Mouse (Mus musculus): ENCODE data around the gene Cbx4. TPM values are rescaled to one million over a fixed set of nuclear protein-coding genes. Genes with fewer than 3 reads are reported as not detected.

Gene Cbx4
- polyA plus RNA-seq, 1 experiment from 2014 or later: 6.5 TPM

DNA sequence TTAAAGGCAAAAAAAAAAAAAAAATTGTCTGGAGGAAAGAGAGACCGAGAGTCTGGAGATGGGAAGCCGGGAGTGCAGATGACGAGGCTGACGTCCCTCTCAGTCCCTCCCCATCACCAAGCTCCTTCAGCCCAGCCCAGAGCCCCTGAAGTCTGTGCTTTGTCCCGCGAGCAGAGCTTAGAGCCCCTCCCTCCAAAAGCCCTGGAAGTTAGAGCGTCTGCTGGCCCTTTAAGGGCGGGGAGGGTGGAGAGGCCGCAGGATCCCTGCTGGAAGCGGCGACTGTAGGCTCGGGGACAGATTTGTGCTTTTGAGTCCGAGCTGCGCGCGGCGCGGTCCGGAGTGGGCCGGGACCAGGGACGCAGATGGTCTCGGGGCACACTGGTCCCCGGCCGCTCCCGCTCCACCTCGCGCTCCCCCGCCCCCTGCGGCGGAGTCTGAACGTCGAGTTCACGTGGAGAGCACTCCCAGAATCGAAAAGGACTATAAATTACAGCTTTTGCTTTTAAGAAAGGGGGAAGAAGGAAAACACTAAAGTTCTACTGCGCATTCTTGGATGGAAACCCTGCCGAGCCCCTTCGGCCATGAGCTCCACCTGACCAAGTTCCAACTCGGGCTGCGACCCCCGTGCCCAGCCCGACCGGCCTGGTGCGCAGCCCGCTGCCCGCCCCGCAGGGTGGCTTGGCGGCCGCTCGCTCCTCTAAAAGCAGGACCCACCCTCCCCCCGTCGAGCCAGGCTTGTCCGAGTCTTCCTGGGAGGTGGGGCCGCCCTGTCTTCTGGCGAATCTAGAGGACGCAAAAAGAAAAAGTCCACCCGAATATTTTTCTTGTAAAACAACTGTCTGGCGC lies 48.9 kb downstream of the Cbx4 start:
- Histone ChIP-seq H3K36me3 (ENCODE audit: control insufficient read depth, insufficient read depth) (peaks cover 8% of the 10 kb centered on the region; the same call in 1 of the 2 replicates), H3K9ac (ENCODE audit: low read depth, low read length) (peak overlapping the region; percentile 11; the same call in 1 of the 2 replicates), H3K27me3 (replicated peaks; ENCODE audit: control insufficient read depth, insufficient read depth, low read length) (peaks cover 54% of the 10 kb centered on the region), H3K27ac (ENCODE audit: low read depth, low read length) (no peak overlapping the region), H3K4me1 (replicated peaks; ENCODE audit: control insufficient read depth, insufficient read depth, low read length) (peaks cover 19% of the 10 kb centered on the region; the same call in 1 of the 2 replicates), H3K4me3 (ENCODE audit: low read depth, low read length) (peak overlapping the region; percentile 48), H3K9me3 (ENCODE audit: control insufficient read depth) (no peaks in the 10 kb centered on the region), H3K4me2 (replicated peaks; ENCODE audit: low read depth) (peak overlapping the region; percentile 81)
- TF ChIP-seq CTCF (IDR thresholded peaks at IDR 0.05; ENCODE audit: low read depth): no peak
- ATAC-seq: no peak
- 12% methylated on average over 57 of the region's 57 CpGs for WGBS

DNA sequence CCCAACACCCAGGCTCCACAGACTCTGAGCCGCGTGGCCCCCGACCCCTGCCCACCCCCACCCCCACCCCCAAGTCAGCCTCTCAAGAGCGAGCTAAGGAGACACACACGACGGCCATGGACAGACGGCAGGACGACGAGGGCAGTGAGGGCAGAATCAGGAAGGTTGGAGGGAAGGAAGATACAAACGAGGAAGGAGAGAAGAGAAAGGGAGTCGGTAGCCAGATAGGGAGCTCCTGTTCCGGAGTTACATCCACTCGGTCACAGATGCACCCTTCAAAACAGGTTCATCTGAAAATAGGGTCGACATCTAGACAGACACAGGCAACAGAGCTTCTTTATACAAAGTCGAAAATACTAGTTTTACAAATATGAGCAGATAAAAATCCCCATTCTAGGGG lies 49.6 kb downstream of the Cbx4 start:
- 24% methylated on average over 15 of the region's 15 CpGs for WGBS
- Histone ChIP-seq H3K4me3 (ENCODE audit: low read depth, low read length) (peak overlapping the region; percentile 48; the same call in 1 of the 2 replicates), H3K27ac (ENCODE audit: low read depth, low read length) (no peak overlapping the region), H3K9ac (ENCODE audit: low read depth, low read length) (no peak overlapping the region), H3K4me1 (replicated peaks; ENCODE audit: control insufficient read depth, insufficient read depth, low read length) (peaks cover 16% of the 10 kb centered on the region; the same call in 1 of the 2 replicates), H3K36me3 (ENCODE audit: control insufficient read depth, insufficient read depth) (peaks cover 8% of the 10 kb centered on the region; the same call in 1 of the 2 replicates), H3K4me2 (replicated peaks; ENCODE audit: low read depth) (no peak overlapping the region), H3K27me3 (replicated peaks; ENCODE audit: control insufficient read depth, insufficient read depth, low read length) (peaks cover 47% of the 10 kb centered on the region), H3K9me3 (ENCODE audit: control insufficient read depth) (no peaks in the 10 kb centered on the region)
- ATAC-seq: no peak
- TF ChIP-seq CTCF (IDR thresholded peaks at IDR 0.05; ENCODE audit: low read depth): no peak

DNA sequence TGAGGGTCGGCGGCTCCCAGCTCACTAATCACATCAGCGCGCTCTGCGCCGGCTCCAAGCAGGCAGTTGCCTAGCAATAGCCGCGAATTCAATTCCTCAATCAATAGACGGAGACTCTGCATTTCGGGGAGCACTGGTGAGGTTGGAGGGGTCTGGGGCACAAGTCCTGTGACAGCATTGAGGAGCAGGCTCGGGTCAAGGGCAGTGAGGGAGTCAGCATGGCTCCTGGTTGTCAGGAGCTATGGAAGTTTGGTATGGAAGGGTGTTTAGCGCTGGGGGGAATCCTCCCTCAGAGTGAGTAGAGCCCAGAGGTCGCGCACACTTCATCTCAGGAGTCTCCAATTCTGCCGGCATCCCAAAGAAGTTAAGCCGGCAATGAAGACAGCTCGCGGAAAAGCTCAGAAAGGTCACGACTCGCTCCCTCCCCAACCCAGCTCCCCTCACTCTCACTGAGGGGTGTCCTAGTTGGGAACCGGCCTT lies 50.3 kb downstream of the Cbx4 start:
- Histone ChIP-seq H3K9me3 (ENCODE audit: control insufficient read depth) (no peaks in the 10 kb centered on the region), H3K4me3 (ENCODE audit: low read depth, low read length) (no peak overlapping the region), H3K27me3 (replicated peaks; ENCODE audit: control insufficient read depth, insufficient read depth, low read length) (peaks cover 44% of the 10 kb centered on the region), H3K9ac (ENCODE audit: low read depth, low read length) (no peak overlapping the region), H3K4me2 (replicated peaks; ENCODE audit: low read depth) (no peak overlapping the region), H3K27ac (ENCODE audit: low read depth, low read length) (no peak overlapping the region), H3K36me3 (ENCODE audit: control insufficient read depth, insufficient read depth) (peaks cover 8% of the 10 kb centered on the region; the same call in 1 of the 2 replicates), H3K4me1 (replicated peaks; ENCODE audit: control insufficient read depth, insufficient read depth, low read length) (peaks cover 13% of the 10 kb centered on the region; the same call in 1 of the 2 replicates)
- 16% methylated on average over 21 of the region's 21 CpGs for WGBS
- TF ChIP-seq CTCF (IDR thresholded peaks at IDR 0.05; ENCODE audit: low read depth): no peak
- ATAC-seq: no peak

DNA sequence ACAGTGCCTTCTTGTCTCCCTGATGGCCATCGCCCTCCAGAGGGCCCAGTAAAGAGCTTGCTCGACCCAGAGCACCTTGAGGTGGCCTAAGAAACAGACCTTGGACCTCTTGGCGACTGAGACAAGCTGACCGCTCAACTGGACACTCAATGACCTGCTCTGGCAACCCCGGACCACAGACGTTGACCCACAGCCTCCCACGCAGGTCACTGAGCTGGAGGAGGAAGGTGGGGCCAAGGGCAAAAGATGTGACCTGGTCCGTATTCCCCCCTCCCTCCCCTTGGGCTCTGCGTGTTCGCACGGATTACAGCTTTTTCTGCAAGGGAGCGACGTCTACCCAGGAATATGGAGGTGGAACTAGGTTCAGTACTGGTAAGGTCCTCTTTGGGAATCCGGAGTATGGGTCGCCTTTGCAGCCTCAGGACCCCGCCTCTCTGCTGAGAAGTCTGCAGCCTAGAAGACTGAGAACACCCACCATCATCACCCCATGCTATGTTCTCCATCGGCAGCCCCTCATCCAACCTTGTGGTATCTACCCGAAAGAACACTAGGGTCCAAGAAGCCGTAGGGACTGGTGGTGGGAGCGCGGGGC lies 50.8 kb downstream of the Cbx4 start:
- Histone ChIP-seq H3K9ac (ENCODE audit: low read depth, low read length) (no peak overlapping the region), H3K4me3 (ENCODE audit: low read depth, low read length) (no peak overlapping the region), H3K36me3 (ENCODE audit: control insufficient read depth, insufficient read depth) (peaks cover 12% of the 10 kb centered on the region; the same call in 1 of the 2 replicates), H3K27ac (ENCODE audit: low read depth, low read length) (no peak overlapping the region), H3K27me3 (replicated peaks; ENCODE audit: control insufficient read depth, insufficient read depth, low read length) (peaks cover 44% of the 10 kb centered on the region), H3K4me1 (replicated peaks; ENCODE audit: control insufficient read depth, insufficient read depth, low read length) (peaks cover 13% of the 10 kb centered on the region; the same call in 1 of the 2 replicates), H3K9me3 (ENCODE audit: control insufficient read depth) (no peaks in the 10 kb centered on the region), H3K4me2 (replicated peaks; ENCODE audit: low read depth) (no peak overlapping the region)
- WGBS: 11% methylated on average over 21 of the region's 21 CpGs
- no peak for TF ChIP-seq CTCF (IDR thresholded peaks at IDR 0.05; ENCODE audit: low read depth)
- ATAC-seq: no peak

DNA sequence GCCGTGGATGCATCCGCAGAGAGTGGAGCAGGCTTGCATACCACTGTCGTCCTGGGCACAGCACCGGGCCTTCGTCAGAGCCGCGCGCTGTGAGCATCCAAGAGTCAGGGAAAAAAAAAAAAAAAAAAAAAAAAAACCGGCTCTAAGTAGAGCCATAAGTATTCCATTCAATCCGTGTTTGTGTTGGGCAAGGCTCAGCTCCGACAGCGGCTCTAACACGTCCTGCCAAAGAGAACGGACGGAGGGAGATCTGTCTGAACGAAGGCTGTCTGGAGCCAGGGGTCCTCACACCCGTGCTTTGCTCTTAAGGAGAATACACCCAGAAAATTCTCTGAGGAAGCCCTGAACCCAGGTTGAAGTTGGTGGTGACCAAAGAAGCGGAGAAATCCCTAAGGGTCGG lies 51.4 kb downstream of the Cbx4 start:
- Histone ChIP-seq H3K4me1 (replicated peaks; ENCODE audit: control insufficient read depth, insufficient read depth, low read length) (peaks cover 13% of the 10 kb centered on the region; the same call in 1 of the 2 replicates), H3K27me3 (replicated peaks; ENCODE audit: control insufficient read depth, insufficient read depth, low read length) (peaks cover 44% of the 10 kb centered on the region), H3K36me3 (ENCODE audit: control insufficient read depth, insufficient read depth) (peaks cover 18% of the 10 kb centered on the region; the same call in 1 of the 2 replicates), H3K4me2 (replicated peaks; ENCODE audit: low read depth) (peak overlapping the region; percentile 24), H3K4me3 (ENCODE audit: low read depth, low read length) (peak overlapping the region; percentile 22; the same call in 1 of the 2 replicates), H3K27ac (ENCODE audit: low read depth, low read length) (no peak overlapping the region), H3K9ac (ENCODE audit: low read depth, low read length) (0 out of 2 replicates have a peak overlapping the region, but pooled peaks have one; percentile 7), H3K9me3 (ENCODE audit: control insufficient read depth) (no peaks in the 10 kb centered on the region)
- ATAC-seq: peak; percentile 5; the same call in 1 of the 2 replicates
- 9% methylated on average over 19 of the region's 19 CpGs for WGBS
- TF ChIP-seq CTCF (IDR thresholded peaks at IDR 0.05; ENCODE audit: low read depth): no peak

All from intestine, postnatal 0 days (tissue).